Mouse (Mus musculus): Measurements from ENCODE around the gene Mrpl46. TPM values are rescaled to one million over a fixed set of nuclear protein-coding genes. Genes with fewer than 3 reads are reported as not detected.

The Mrpl46 gene
- 58.7 and 61.2 TPM in 2 replicates for polyA plus RNA-seq (2015; fragmentation: Nextera tagmentation; extraction: Ambion mirVana)

GRCm38 (mm10) chr7:78782639-78783581 is at the start of gene Mrpl46, which contains the start of gene Mrps11:
TSS of gene Mrpl46 (minus strand) at chr7:78783531.
TSS of gene Mrps11 (plus strand) at chr7:78783119.
- H3K27me3 ChIP-seq: no peaks in the 10 kb centered on the region
- H3K9ac ChIP-seq: peak within 1 kb of the TSS; percentile 85
- H3K36me3 ChIP-seq: peaks cover 50% of the 10 kb centered on the region
- WGBS: under 1% methylated on average over 44 of the region's 44 CpGs
- ATAC-seq (ENCODE audit: low FRiP score, low read depth): peak; percentile 97
- peak within 1 kb of the TSS; percentile 88 for H3K4me3 ChIP-seq
- no peaks in the 10 kb centered on the region for H3K9me3 ChIP-seq
- peak within 1 kb of the TSS; percentile 89 for H3K4me2 ChIP-seq (replicated peaks)
- H3K4me1 ChIP-seq: peaks cover 16% of the 10 kb centered on the region
- no peak within 1 kb of the TSS for H3K27ac ChIP-seq

GRCm38 (mm10) chr7:78827749-78828362 is 44.5 kb upstream of the Mrpl46 start:
- H3K4me2 ChIP-seq (replicated peaks): no peak overlapping the region
- ATAC-seq (ENCODE audit: low FRiP score, low read depth): no peak

GRCm38 (mm10) chr7:78826682-78827385 is 43.5 kb upstream of the Mrpl46 start:
- no peaks in the 10 kb centered on the region for H3K9me3 ChIP-seq
- H3K27me3 ChIP-seq: no peaks in the 10 kb centered on the region
- no peaks in the 10 kb centered on the region for H3K4me1 ChIP-seq
- peak overlapping the region; percentile 25; the same call in 1 of the 2 replicates for H3K9ac ChIP-seq
- WGBS: 34% methylated on average over 9 of the region's 9 CpGs
- no peak overlapping the region for H3K4me2 ChIP-seq (replicated peaks)
- ATAC-seq (ENCODE audit: low FRiP score, low read depth): no peak; the same call in 1 of the 2 replicates
- H3K36me3 ChIP-seq: peaks cover 72% of the 10 kb centered on the region
- no peak overlapping the region for H3K27ac ChIP-seq
- no peak overlapping the region for H3K4me3 ChIP-seq

More at GRCm38 (mm10) chr7:78827749-78828362, 44.5 kb upstream of the Mrpl46 start:
- Histone ChIP-seq H3K27ac (no peak overlapping the region), H3K4me3 (no peak overlapping the region), H3K4me1 (no peaks in the 10 kb centered on the region), H3K9me3 (no peaks in the 10 kb centered on the region), H3K27me3 (no peaks in the 10 kb centered on the region), H3K9ac (no peak overlapping the region), H3K36me3 (peaks cover 64% of the 10 kb centered on the region)
- 72% methylated on average over 14 of the region's 14 CpGs for WGBS

- no peaks in the 10 kb centered on the region for H3K9me3 ChIP-seq
Observed at GRCm38 (mm10) chr7:78818336-78818735, 35.0 kb upstream of the Mrpl46 start.

GRCm38 (mm10) chr7:78814766-78815165 is 31.4 kb upstream of the Mrpl46 start:
- Histone ChIP-seq H3K4me1 (no peaks in the 10 kb centered on the region), H3K27ac (no peak overlapping the region), H3K9ac (no peak overlapping the region), H3K4me3 (no peak overlapping the region), H3K4me2 (replicated peaks) (no peak overlapping the region), H3K27me3 (no peaks in the 10 kb centered on the region), H3K36me3 (no peaks in the 10 kb centered on the region), H3K9me3 (no peaks in the 10 kb centered on the region)
- no peak for ATAC-seq (ENCODE audit: low FRiP score, low read depth)

More at GRCm38 (mm10) chr7:78818336-78818735, 35.0 kb upstream of the Mrpl46 start:
- no peaks in the 10 kb centered on the region for H3K27me3 ChIP-seq
- no peak overlapping the region for H3K9ac ChIP-seq
- H3K27ac ChIP-seq: no peak overlapping the region
- H3K4me1 ChIP-seq: no peaks in the 10 kb centered on the region
- H3K4me3 ChIP-seq: no peak overlapping the region
- no peak overlapping the region for H3K4me2 ChIP-seq (replicated peaks)
- WGBS: 82% methylated on average over 12 of the region's 12 CpGs
- H3K36me3 ChIP-seq: peaks cover 20% of the 10 kb centered on the region
- no peak for ATAC-seq (ENCODE audit: low FRiP score, low read depth)

GRCm38 (mm10) chr7:78813791-78814190 is 30.5 kb upstream of the Mrpl46 start:
- H3K4me2 ChIP-seq (replicated peaks): no peak overlapping the region
- no peaks in the 10 kb centered on the region for H3K9me3 ChIP-seq
- ATAC-seq (ENCODE audit: low FRiP score, low read depth): no peak
- no peak overlapping the region for H3K9ac ChIP-seq
- H3K4me1 ChIP-seq: no peaks in the 10 kb centered on the region
- H3K27ac ChIP-seq: no peak overlapping the region
- no peak overlapping the region for H3K4me3 ChIP-seq
- no peaks in the 10 kb centered on the region for H3K36me3 ChIP-seq
- H3K27me3 ChIP-seq: no peaks in the 10 kb centered on the region
- 87% methylated on average over 6 of the region's 6 CpGs for WGBS

GRCm38 (mm10) chr7:78807192-78807591 is 23.9 kb upstream of the Mrpl46 start:
- ATAC-seq (ENCODE audit: low FRiP score, low read depth): no peak
- Histone ChIP-seq H3K27me3 (no peaks in the 10 kb centered on the region), H3K9me3 (no peaks in the 10 kb centered on the region), H3K4me3 (no peak overlapping the region), H3K27ac (no peak overlapping the region), H3K4me1 (no peaks in the 10 kb centered on the region), H3K4me2 (replicated peaks) (no peak overlapping the region), H3K9ac (no peak overlapping the region), H3K36me3 (no peaks in the 10 kb centered on the region)
- WGBS: 81% methylated on average over 4 of the region's 4 CpGs

- no peaks in the 10 kb centered on the region for H3K27me3 ChIP-seq
- H3K27ac ChIP-seq: no peak overlapping the region
- H3K4me2 ChIP-seq (replicated peaks): no peak overlapping the region
- H3K4me1 ChIP-seq: no peaks in the 10 kb centered on the region
- no peak for ATAC-seq (ENCODE audit: low FRiP score, low read depth)
- no peaks in the 10 kb centered on the region for H3K36me3 ChIP-seq
- H3K4me3 ChIP-seq: no peak overlapping the region
- H3K9me3 ChIP-seq: no peaks in the 10 kb centered on the region
- no peak overlapping the region for H3K9ac ChIP-seq
- 88% methylated on average over 3 of the region's 3 CpGs for WGBS
Observed at GRCm38 (mm10) chr7:78803841-78804240, 20.5 kb upstream of the Mrpl46 start.

- Histone ChIP-seq H3K4me3 (no peak overlapping the region), H3K36me3 (no peaks in the 10 kb centered on the region), H3K27ac (no peak overlapping the region), H3K4me1 (no peaks in the 10 kb centered on the region), H3K27me3 (no peaks in the 10 kb centered on the region), H3K9me3 (no peaks in the 10 kb centered on the region), H3K9ac (no peak overlapping the region), H3K4me2 (replicated peaks) (no peak overlapping the region)
- ATAC-seq (ENCODE audit: low FRiP score, low read depth): no peak
- WGBS: 80% methylated on average over 9 of the region's 9 CpGs
Observed at GRCm38 (mm10) chr7:78799730-78800496, 16.6 kb upstream of the Mrpl46 start.

GRCm38 (mm10) chr7:78797843-78798455 is 14.6 kb upstream of the Mrpl46 start:
- Histone ChIP-seq H3K27ac (no peak overlapping the region), H3K4me3 (no peak overlapping the region), H3K4me2 (replicated peaks) (no peak overlapping the region), H3K36me3 (peaks cover 8% of the 10 kb centered on the region), H3K9ac (no peak overlapping the region), H3K27me3 (no peaks in the 10 kb centered on the region), H3K9me3 (no peaks in the 10 kb centered on the region), H3K4me1 (0 out of 2 replicates have a peak, but pooled peaks cover 2% of the 10 kb centered on the region)
- WGBS: 43% methylated on average over 9 of the region's 9 CpGs
- ATAC-seq (ENCODE audit: low FRiP score, low read depth): no peak

- Histone ChIP-seq H3K27ac (no peak overlapping the region), H3K27me3 (no peaks in the 10 kb centered on the region), H3K9ac (no peak overlapping the region), H3K9me3 (no peaks in the 10 kb centered on the region), H3K36me3 (peaks cover 20% of the 10 kb centered on the region), H3K4me2 (replicated peaks) (no peak overlapping the region), H3K4me1 (0 out of 2 replicates have a peak, but pooled peaks cover 2% of the 10 kb centered on the region), H3K4me3 (no peak overlapping the region)
- no peak for ATAC-seq (ENCODE audit: low FRiP score, low read depth)
- WGBS: 90% methylated on average over 3 of the region's 3 CpGs
Observed at GRCm38 (mm10) chr7:78796624-78797023, 13.3 kb upstream of the Mrpl46 start.
